Mouse (Mus musculus) kidney, adult 2 months (tissue): Measurements from ENCODE around the gene Clec4d. TPM values are rescaled to one million over a fixed set of nuclear protein-coding genes. Genes with fewer than 3 reads are reported as not detected.

Source experiments
- DNase-seq: peaks from one replicate; pipeline ENCODE4 v3.0.0; 2021
- H3K27ac ChIP-seq: fragments of 200-500 bp; 2 replicates; pipeline ENCODE4 v1.5.1; 2012; ENCODE audit warnings: low read depth, low read length, control low read depth, inconsistent platforms; ENCODE audit not compliant: insufficient read depth
- H3K27me3 ChIP-seq: fragments of 200-500 bp; replicated peaks from 2 replicates; pipeline ENCODE4 v1.6.1; 2012; ENCODE audit warnings: mild to moderate bottlenecking, moderate library complexity, low read length, inconsistent platforms; ENCODE audit not compliant: control insufficient read depth, insufficient read depth
- H3K36me3 ChIP-seq: fragments of 200-500 bp; 2 replicates; pipeline ENCODE4 v1.6.1; 2012; ENCODE audit warnings: mild to moderate bottlenecking, moderate library complexity, low read length, inconsistent platforms; ENCODE audit not compliant: control insufficient read depth, insufficient read depth
- H3K4me1 ChIP-seq: fragments of 200-500 bp; 2 replicates; pipeline ENCODE4 v1.6.1; 2011; ENCODE audit warnings: low read length; ENCODE audit not compliant: control insufficient read depth, insufficient read depth
- H3K4me3 ChIP-seq: fragments of 200-500 bp; 2 replicates; pipeline ENCODE4 v1.5.1; 2011; ENCODE audit warnings: mild to moderate bottlenecking, low read depth, low read length, control low read depth; ENCODE audit not compliant: insufficient read depth
- CTCF ChIP-seq: fragments of 200-500 bp; conservative IDR thresholded peaks from 2 replicates; pipeline ENCODE4 v1.5.1; 2011; ENCODE audit warnings: low read depth, mild to moderate bottlenecking, control low read depth, low read length, moderate library complexity, mixed read lengths; ENCODE audit not compliant: insufficient read depth, insufficient read length
- POLR2A ChIP-seq: fragments of 200-500 bp; IDR thresholded peaks from one replicate; pipeline ENCODE4 v1.6.1; 2011; ENCODE audit warnings: low read depth, low read length, control low read depth
- WGBS: fragments of 180-500 bp; shearing (Covaris S2); methylation state at CpG from one replicate; pipeline ENCODE4 v1.1.7; 2018; 5-methylcytosine and 5-hydroxymethylcytosine counted together
- polyA plus RNA-seq: library from polyadenylated mRNA; depleted of rRNA; stranded (reverse); fragments of >200 nt; gene quantifications from 2 replicates; pipeline ENCODE4 v1.2.3, GENCODE M21; 2012

Clec4d gene
- polyA plus RNA-seq, 1 experiment: 0.05 TPM

- no peaks in the 10 kb centered on the region for H3K4me1 ChIP-seq
- H3K36me3 ChIP-seq: no peaks in the 10 kb centered on the region
- H3K27ac ChIP-seq: no peak overlapping the region
- TF ChIP-seq POLR2A: no peak
- no peak for TF ChIP-seq CTCF
- no peaks in the 10 kb centered on the region for H3K27me3 ChIP-seq
- DNase-seq: no peak
- H3K4me3 ChIP-seq: no peak overlapping the region
These were observed 9.2 kb upstream of the Clec4d start for GRCm38 (mm10) chr6:123252735-123253134.

GRCm38 (mm10) chr6:123258946-123259345 lies 3.0 kb upstream of the Clec4d start:
- Histone ChIP-seq H3K36me3 (no peaks in the 10 kb centered on the region), H3K27ac (no peak overlapping the region), H3K4me3 (no peak overlapping the region), H3K27me3 (no peaks in the 10 kb centered on the region), H3K4me1 (no peaks in the 10 kb centered on the region)
- 70% methylated on average over 3 of the region's 3 CpGs for WGBS
- TF ChIP-seq CTCF (no peak), POLR2A (no peak)
- no peak for DNase-seq

- Histone ChIP-seq H3K36me3 (no peaks in the 10 kb centered on the region), H3K4me1 (no peaks in the 10 kb centered on the region), H3K27ac (no peak overlapping the region), H3K27me3 (no peaks in the 10 kb centered on the region), H3K4me3 (no peak overlapping the region)
- DNase-seq: no peak
- 75% methylated on average over 4 of the region's 4 CpGs for WGBS
- no peak for TF ChIP-seq CTCF
- no peak for TF ChIP-seq POLR2A
These were observed 1.9 kb upstream of the Clec4d start for GRCm38 (mm10) chr6:123259889-123260603.

- WGBS: 83% methylated on average over 1 of the region's 1 CpGs
These were observed 1.0 kb upstream of the Clec4d start for GRCm38 (mm10) chr6:123260868-123261267.

GRCm38 (mm10) chr6:123264194-123264593 lies 2.3 kb downstream of the Clec4d start:
- no peak overlapping the region for H3K4me3 ChIP-seq
- no peak overlapping the region for H3K27ac ChIP-seq
- no peaks in the 10 kb centered on the region for H3K36me3 ChIP-seq
- DNase-seq: no peak
- TF ChIP-seq CTCF (no peak), POLR2A (no peak)
- no peaks in the 10 kb centered on the region for H3K27me3 ChIP-seq
- 87% methylated on average over 3 of the region's 3 CpGs for whole genome bisulfite sequencing
- no peaks in the 10 kb centered on the region for H3K4me1 ChIP-seq

More at GRCm38 (mm10) chr6:123260868-123261267, 1.0 kb upstream of the Clec4d start:
- TF ChIP-seq POLR2A: no peak
- no peak for TF ChIP-seq CTCF
- Histone ChIP-seq H3K4me3 (no peak overlapping the region), H3K27me3 (no peaks in the 10 kb centered on the region), H3K36me3 (no peaks in the 10 kb centered on the region), H3K27ac (no peak overlapping the region), H3K4me1 (no peaks in the 10 kb centered on the region)
- no peak for DNase-seq

- H3K27me3 ChIP-seq: no peaks in the 10 kb centered on the region
- H3K4me3 ChIP-seq: no peak overlapping the region
- no peak overlapping the region for H3K27ac ChIP-seq
- no peaks in the 10 kb centered on the region for H3K4me1 ChIP-seq
- no peak for TF ChIP-seq CTCF
- TF ChIP-seq POLR2A: no peak
- WGBS: 87% methylated on average over 4 of the region's 4 CpGs
- DNase-seq: no peak
- no peaks in the 10 kb centered on the region for H3K36me3 ChIP-seq
These were observed 3.9 kb downstream of the Clec4d start for GRCm38 (mm10) chr6:123265809-123266208.

- WGBS: 67% methylated on average over 5 of the region's 5 CpGs
- no peak for DNase-seq
- no peak overlapping the region for H3K27ac ChIP-seq
- H3K4me3 ChIP-seq: no peak overlapping the region
- no peaks in the 10 kb centered on the region for H3K27me3 ChIP-seq
- no peaks in the 10 kb centered on the region for H3K4me1 ChIP-seq
- TF ChIP-seq POLR2A (no peak), CTCF (no peak)
- H3K36me3 ChIP-seq: no peaks in the 10 kb centered on the region
These were observed 5.0 kb downstream of the Clec4d start for GRCm38 (mm10) chr6:123266945-123267344.
